ENCODE assay signal across 33 mouse cellular contexts in genomic region chr10:79524433-79524832, GRCm38 (mm10). TPM values are rescaled to one million over a fixed set of nuclear protein-coding genes. Genes with fewer than 3 reads are reported as not detected.
DNase-seq lines count a peak whose midpoint lies in the region; ATAC-seq and TF ChIP-seq lines count a peak whose summit lies in the region.
"Had no signal": no experiment of that assay in that cellular context is flagged by ENCODE, and none has a peak within 500 bp of the region (broad histone marks: within the 10 kb centered on the region; RNA-seq: fewer than 3 reads in every experiment).

No protein-coding gene starts in this region.

- H3K27ac ChIP-seq in intestine, embryonic 14.5 days (ENCODE audit: low read depth), result no peak overlapping the region
- no peak overlapping the region for H3K27ac ChIP-seq in intestine, postnatal 0 days (ENCODE audit: low read depth, low read length)
- H3K27ac ChIP-seq in midbrain, embryonic 12.5 days (replicated peaks), result no peak overlapping the region
- no peak overlapping the region for H3K27ac ChIP-seq in midbrain, embryonic 15.5 days
- H3K27ac ChIP-seq in limb, embryonic 11.5 days (replicated peaks; ENCODE audit: low read depth, low read length), result no peak overlapping the region
- H3K27ac ChIP-seq: embryonic facial prominence, embryonic 13.5 days; embryonic facial prominence, embryonic 15.5 days; forebrain, embryonic 10.5 days; forebrain, embryonic 12.5 days had no signal

- peaks cover 18% of the 10 kb centered on the region for H3K36me3 ChIP-seq in intestine, embryonic 14.5 days (ENCODE audit: control insufficient read depth, insufficient read depth, low read length)
- H3K36me3 ChIP-seq in intestine, postnatal 0 days (ENCODE audit: control insufficient read depth, insufficient read depth), result peaks cover 32% of the 10 kb centered on the region; the same call in 1 of the 2 replicates
- H3K36me3 ChIP-seq in midbrain, embryonic 12.5 days, result no peaks in the 10 kb centered on the region
- H3K36me3 ChIP-seq in midbrain, embryonic 15.5 days (replicated peaks), result no peaks in the 10 kb centered on the region
- H3K36me3 ChIP-seq in limb, embryonic 11.5 days (ENCODE audit: control insufficient read depth, insufficient read depth, low read length), result 0 out of 2 replicates have a peak, but pooled peaks cover 2% of the 10 kb centered on the region
- H3K36me3 ChIP-seq: G1E had no signal

- H3K9me3 ChIP-seq in intestine, embryonic 14.5 days (ENCODE audit: control insufficient read depth, low read length), result no peaks in the 10 kb centered on the region
- H3K9me3 ChIP-seq in intestine, postnatal 0 days (ENCODE audit: control insufficient read depth), result no peaks in the 10 kb centered on the region
- H3K9me3 ChIP-seq in midbrain, embryonic 12.5 days, result no peaks in the 10 kb centered on the region
- no peaks in the 10 kb centered on the region for H3K9me3 ChIP-seq in midbrain, embryonic 15.5 days
- no peaks in the 10 kb centered on the region for H3K9me3 ChIP-seq in limb, embryonic 11.5 days (ENCODE audit: control insufficient read depth, low read length)
- H3K9me3 ChIP-seq: embryonic facial prominence, embryonic 13.5 days; embryonic facial prominence, embryonic 15.5 days; forebrain, embryonic 10.5 days; forebrain, embryonic 12.5 days; G1E had no signal

- intact Hi-C loops in heart, postnatal 10 days (cut with DNase I), result no loop called here

- H3K9ac ChIP-seq in intestine, embryonic 14.5 days (ENCODE audit: low read length), result no peak overlapping the region
- no peak overlapping the region for H3K9ac ChIP-seq in intestine, postnatal 0 days (ENCODE audit: low read depth, low read length)
- no peak overlapping the region for H3K9ac ChIP-seq in midbrain, embryonic 12.5 days (replicated peaks)
- H3K9ac ChIP-seq in midbrain, embryonic 15.5 days, result no peak overlapping the region
- no peak overlapping the region for H3K9ac ChIP-seq in limb, embryonic 11.5 days (ENCODE audit: low read length)
- H3K9ac ChIP-seq: embryonic facial prominence, embryonic 13.5 days; embryonic facial prominence, embryonic 15.5 days; forebrain, embryonic 12.5 days had no signal

- 85% methylated on average over 1 of the region's 1 CpGs for WGBS in intestine, embryonic 14.5 days
- 95% methylated on average over 1 of the region's 1 CpGs for WGBS in intestine, postnatal 0 days
- WGBS in midbrain, embryonic 12.5 days, result 64% methylated on average over 1 of the region's 1 CpGs
- WGBS in midbrain, embryonic 15.5 days, result 76% methylated on average over 1 of the region's 1 CpGs
- 80% methylated on average over 1 of the region's 1 CpGs for WGBS in limb, embryonic 11.5 days

- H3K4me1 ChIP-seq in intestine, embryonic 14.5 days (replicated peaks; ENCODE audit: control insufficient read depth, insufficient read depth, low read length), result no peaks in the 10 kb centered on the region
- H3K4me1 ChIP-seq in intestine, postnatal 0 days (replicated peaks; ENCODE audit: control insufficient read depth, insufficient read depth, low read length), result no peaks in the 10 kb centered on the region
- no peaks in the 10 kb centered on the region for H3K4me1 ChIP-seq in midbrain, embryonic 12.5 days
- no peaks in the 10 kb centered on the region for H3K4me1 ChIP-seq in midbrain, embryonic 15.5 days
- H3K4me1 ChIP-seq in limb, embryonic 11.5 days (ENCODE audit: control insufficient read depth, insufficient read depth, low read length), result no peaks in the 10 kb centered on the region
- H3K4me1 ChIP-seq: embryonic facial prominence, embryonic 13.5 days; embryonic facial prominence, embryonic 15.5 days; forebrain, embryonic 10.5 days; forebrain, embryonic 12.5 days had no signal

- H3K4me3 ChIP-seq in intestine, embryonic 14.5 days (ENCODE audit: low read depth, low read length), result no peak overlapping the region
- no peak overlapping the region for H3K4me3 ChIP-seq in intestine, postnatal 0 days (ENCODE audit: low read depth, low read length)
- no peak overlapping the region for H3K4me3 ChIP-seq in midbrain, embryonic 12.5 days
- no peak overlapping the region for H3K4me3 ChIP-seq in midbrain, embryonic 15.5 days
- no peak overlapping the region for H3K4me3 ChIP-seq in limb, embryonic 11.5 days (ENCODE audit: low read depth, low read length)
- H3K4me3 ChIP-seq: embryonic facial prominence, embryonic 13.5 days; embryonic facial prominence, embryonic 15.5 days; erythroblast, embryonic 14.5 days; forebrain, embryonic 10.5 days; forebrain, embryonic 12.5 days had no signal

- ATAC-seq in intestine, embryonic 14.5 days (replicated peaks; ENCODE audit: low FRiP score, low TSS enrichment, low read depth), result no peak
- no peak for ATAC-seq in intestine, postnatal 0 days
- peak; percentile 52; the same call in 1 of the 2 replicates for ATAC-seq in midbrain, embryonic 12.5 days (ENCODE audit: low FRiP score, low read depth)
- no peak for ATAC-seq in midbrain, embryonic 15.5 days (replicated peaks)
- no peak for ATAC-seq in limb, embryonic 11.5 days (ENCODE audit: insufficient number of reproducible peaks, low FRiP score, low TSS enrichment, low read depth)
- ATAC-seq in cerebellum, adult (ENCODE audit: insufficient number of reproducible peaks, low FRiP score, low TSS enrichment), result no peak
- ATAC-seq: activated CD4-positive, CD25-positive, alpha-beta regulatory T cell, adult 4 months; CD4-positive, CD25-positive, alpha-beta regulatory T cell, adult 4 months; forebrain, embryonic 14.5 days; Patski had no signal

- no peak for TF ChIP-seq CTCF in intestine, postnatal 0 days (IDR thresholded peaks at IDR 0.05; ENCODE audit: low read depth)

- H3K4me2 ChIP-seq in intestine, embryonic 14.5 days (ENCODE audit: low read length), result no peak overlapping the region
- H3K4me2 ChIP-seq in intestine, postnatal 0 days (replicated peaks; ENCODE audit: low read depth), result no peak overlapping the region
- H3K4me2 ChIP-seq in midbrain, embryonic 12.5 days (replicated peaks), result no peak overlapping the region
- H3K4me2 ChIP-seq in midbrain, embryonic 15.5 days, result no peak overlapping the region
- H3K4me2 ChIP-seq in limb, embryonic 11.5 days (ENCODE audit: low read depth, severe bottlenecking), result no peak overlapping the region
- H3K4me2 ChIP-seq: embryonic facial prominence, embryonic 13.5 days; embryonic facial prominence, embryonic 15.5 days; forebrain, embryonic 12.5 days had no signal

- peak; percentile 55 for DNase-seq in heart, adult 11 months
- DNase-seq in heart, postnatal 10 days, result no peak
- DNase-seq in intestine, embryonic 14.5 days (ENCODE audit: low spot score), result peak; percentile 32
- DNase-seq in limb, embryonic 11.5 days (ENCODE audit: low spot score), result peak; percentile 4
- DNase-seq: adrenal gland, adult 8-10 months; adrenal gland, postnatal 14 days; adrenal gland, postnatal 36 days; B cell, adult 2 months; cerebellum, adult 11 months; cerebellum, adult 18-20 months; cerebellum, adult 8-10 months; cerebellum, adult 9-11 months; cerebellum, postnatal 14 days; cerebellum, postnatal 36 days; embryo, embryonic 11 days had no signal

- no peaks in the 10 kb centered on the region for H3K27me3 ChIP-seq in intestine, embryonic 14.5 days (replicated peaks; ENCODE audit: control insufficient read depth, insufficient read depth, low read length)
- no peaks in the 10 kb centered on the region for H3K27me3 ChIP-seq in intestine, postnatal 0 days (replicated peaks; ENCODE audit: control insufficient read depth, insufficient read depth, low read length)
- no peaks in the 10 kb centered on the region for H3K27me3 ChIP-seq in midbrain, embryonic 12.5 days
- H3K27me3 ChIP-seq in midbrain, embryonic 15.5 days (replicated peaks), result no peaks in the 10 kb centered on the region
- no peaks in the 10 kb centered on the region for H3K27me3 ChIP-seq in limb, embryonic 11.5 days (ENCODE audit: control insufficient read depth, insufficient read depth, low read length)
- H3K27me3 ChIP-seq: CH12.LX; embryonic facial prominence, embryonic 13.5 days; embryonic facial prominence, embryonic 15.5 days; forebrain, embryonic 12.5 days; Patski had no signal

RNA-seq across cellular contexts. Expression of gene Plpp2, which starts 9.2 kb away (rescaled TPM):
- total RNA-seq in heart, postnatal 10 days (2021), result 1 to 10 TPM; 3.4 to 6.0 TPM
- 91.9 and 92.2 TPM in 2 replicates for polyA plus RNA-seq in intestine, embryonic 14.5 days (2014; fragmentation: Nextera tagmentation; extraction: Ambion mirVana)
- 141 TPM in 2 replicates for polyA plus RNA-seq in intestine, postnatal 0 days (2015; fragmentation: Nextera tagmentation; extraction: Ambion mirVana)
- 10.9 and 11.0 TPM in 2 replicates for polyA plus RNA-seq in midbrain, embryonic 12.5 days (2016; fragmentation: Nextera tagmentation; extraction: Ambion mirVana)
- polyA plus RNA-seq in midbrain, embryonic 15.5 days (2015; fragmentation: Nextera tagmentation; extraction: Ambion mirVana), result 16.9 and 19.7 TPM in 2 replicates
- polyA plus RNA-seq in limb, embryonic 11.5 days (2014; fragmentation: Nextera tagmentation; extraction: Ambion mirVana), result 20.3 and 21.8 TPM in 2 replicates
- total RNA-seq: G1E had no signal

RNA-seq across cellular contexts. Expression of gene Mier2, which starts 30.6 kb away (rescaled TPM):
- total RNA-seq in heart, postnatal 10 days (2021), result 10 to 100 TPM; 12.4 to 15.6 TPM
- 47.9 and 48.0 TPM in 2 replicates for polyA plus RNA-seq in intestine, embryonic 14.5 days (2014; fragmentation: Nextera tagmentation; extraction: Ambion mirVana)
- 15.6 and 16.2 TPM in 2 replicates for polyA plus RNA-seq in intestine, postnatal 0 days (2015; fragmentation: Nextera tagmentation; extraction: Ambion mirVana)
- polyA plus RNA-seq in midbrain, embryonic 12.5 days (2016; fragmentation: Nextera tagmentation; extraction: Ambion mirVana), result 59.8 and 62.5 TPM in 2 replicates
- polyA plus RNA-seq in midbrain, embryonic 15.5 days (2015; fragmentation: Nextera tagmentation; extraction: Ambion mirVana), result 70.4 and 72.5 TPM in 2 replicates
- polyA plus RNA-seq in limb, embryonic 11.5 days (2014; fragmentation: Nextera tagmentation; extraction: Ambion mirVana), result 54.2 and 56.2 TPM in 2 replicates
- total RNA-seq: G1E had no signal

RNA-seq across cellular contexts. Expression of gene Vmn2r83, which starts 55.9 kb away (rescaled TPM):
- not detected for total RNA-seq in heart, postnatal 10 days (2021)
- not detected in 2 replicates for polyA plus RNA-seq in intestine, embryonic 14.5 days (2014; fragmentation: Nextera tagmentation; extraction: Ambion mirVana)
- polyA plus RNA-seq in intestine, postnatal 0 days (2015; fragmentation: Nextera tagmentation; extraction: Ambion mirVana), result not detected in 2 replicates
- 0.07 TPM in 1 of 2 replicates, not detected in the other for polyA plus RNA-seq in midbrain, embryonic 12.5 days (2016; fragmentation: Nextera tagmentation; extraction: Ambion mirVana)
- polyA plus RNA-seq in midbrain, embryonic 15.5 days (2015; fragmentation: Nextera tagmentation; extraction: Ambion mirVana), result 0.08 TPM in 1 of 2 replicates, not detected in the other
- not detected in 2 replicates for polyA plus RNA-seq in limb, embryonic 11.5 days (2014; fragmentation: Nextera tagmentation; extraction: Ambion mirVana)
- total RNA-seq: adrenal gland, adult 18-20 months; adrenal gland, adult 8-10 months; adrenal gland, postnatal 14 days; adrenal gland, postnatal 36 days; CH12.LX; common myeloid progenitor, adult 5-6 weeks had no signal
- polyA plus RNA-seq: activated CD4-positive, CD25-positive, alpha-beta regulatory T cell, adult 4 months; CD4-positive, CD25-positive, alpha-beta regulatory T cell, adult 4 months; embryonic facial prominence, embryonic 11.5 days; embryonic facial prominence, embryonic 13.5 days; embryonic facial prominence, embryonic 15.5 days; erythroblast, embryonic 14.5 days; forebrain, embryonic 10.5 days; forebrain, embryonic 12.5 days; forebrain, embryonic 14.5 days; G1E; Patski had no signal

Comparison
In these comparisons a context has a peak if more than half of its experiments do, and no peak if none do; other contexts are left out.
1. DNase-seq: peak in heart, adult 11 months (single experiment), intestine, embryonic 14.5 days (single experiment) and limb, embryonic 11.5 days (single experiment); none in heart, postnatal 10 days (0 of 2).